In the genomic region with DNA sequence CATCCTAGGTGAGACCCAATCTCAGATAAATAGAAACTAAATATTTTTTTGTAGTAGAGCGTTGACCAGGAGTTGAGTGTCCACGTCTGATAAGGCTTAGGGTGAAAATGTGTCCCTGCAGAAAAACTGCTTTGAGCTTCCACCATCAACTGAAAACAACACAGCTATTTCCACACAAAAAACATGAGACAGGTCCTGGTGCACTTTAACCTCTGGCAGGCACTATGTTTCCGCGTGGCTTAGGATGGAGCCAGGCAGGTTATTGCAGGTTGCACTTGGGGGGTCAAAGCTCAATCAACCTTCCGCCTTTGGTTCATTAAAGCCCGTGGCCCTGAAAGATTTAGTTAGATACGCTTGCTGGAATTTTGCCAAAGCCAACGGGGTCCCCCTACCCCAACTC, we compare ENCODE assay signal across 8 mouse cellular contexts. TPM values are rescaled to one million over a fixed set of nuclear protein-coding genes. Genes with fewer than 3 reads are reported as not detected.
DNase-seq lines count a peak whose midpoint lies in the region; ATAC-seq and TF ChIP-seq lines count a peak whose summit lies in the region.
"Had no signal": no experiment of that assay in that cellular context is flagged by ENCODE, and none has a peak within 500 bp of the region (broad histone marks: within the 10 kb centered on the region; RNA-seq: fewer than 3 reads in every experiment).

No protein-coding gene starts in this region.

- peak; percentile 31 for DNase-seq in midbrain, embryonic 11.5 days (ENCODE audit: low spot score, missing footprints)
- no peak for DNase-seq in midbrain, postnatal 0 days (ENCODE audit: low spot score)
- peak; percentile 61 for DNase-seq in yolk sac, embryonic 10.5 days (ENCODE audit: low spot score)
- no peak for DNase-seq in layer of hippocampus, adult 9-11 months
- DNase-seq in spleen, adult 12 weeks (ENCODE audit: low spot score) = no peak
- DNase-seq: cerebellum, adult 8-10 months had no signal

- 0 out of 2 replicates have a peak overlapping the region, but pooled peaks have one; percentile 17 for H3K4me2 ChIP-seq in midbrain, embryonic 11.5 days
- H3K4me2 ChIP-seq in midbrain, postnatal 0 days (ENCODE audit: low read depth, low read length, poor library complexity, severe bottlenecking) = no peak overlapping the region
- H3K4me2 ChIP-seq in hindbrain, embryonic 13.5 days = peak overlapping the region; percentile 74
- H3K4me2 ChIP-seq in limb, embryonic 13.5 days (replicated peaks) = peak overlapping the region; percentile 89

- H3K9ac ChIP-seq in midbrain, embryonic 11.5 days (ENCODE audit: low read length) = no peak overlapping the region
- H3K9ac ChIP-seq in midbrain, postnatal 0 days (replicated peaks; ENCODE audit: low read length, poor library complexity, severe bottlenecking) = no peak overlapping the region
- no peak overlapping the region for H3K9ac ChIP-seq in hindbrain, embryonic 13.5 days
- H3K9ac ChIP-seq in limb, embryonic 13.5 days = no peak overlapping the region

- no peak overlapping the region for H3K4me3 ChIP-seq in midbrain, embryonic 11.5 days (ENCODE audit: low read depth, low read length)
- no peak overlapping the region for H3K4me3 ChIP-seq in midbrain, postnatal 0 days (ENCODE audit: low read depth, low read length)
- H3K4me3 ChIP-seq in hindbrain, embryonic 13.5 days = no peak overlapping the region
- H3K4me3 ChIP-seq in limb, embryonic 13.5 days = peak overlapping the region; percentile 74; the same call in 1 of the 2 replicates

- no peak overlapping the region for H3K27ac ChIP-seq in midbrain, embryonic 11.5 days (ENCODE audit: low read depth, low read length)
- no peak overlapping the region for H3K27ac ChIP-seq in midbrain, postnatal 0 days (ENCODE audit: low read depth, low read length)
- no peak overlapping the region for H3K27ac ChIP-seq in hindbrain, embryonic 13.5 days
- H3K27ac ChIP-seq in limb, embryonic 13.5 days = no peak overlapping the region

- WGBS in midbrain, embryonic 11.5 days = 69% methylated on average over 8 of the region's 8 CpGs
- WGBS in midbrain, postnatal 0 days = 56% methylated on average over 8 of the region's 8 CpGs
- WGBS in hindbrain, embryonic 13.5 days = 53% methylated on average over 8 of the region's 8 CpGs
- WGBS in limb, embryonic 13.5 days = 67% methylated on average over 8 of the region's 8 CpGs

- ATAC-seq in midbrain, embryonic 11.5 days (ENCODE audit: low FRiP score) = no peak
- no peak for ATAC-seq in midbrain, postnatal 0 days (ENCODE audit: low FRiP score)
- no peak for ATAC-seq in hindbrain, embryonic 13.5 days (ENCODE audit: low FRiP score)
- ATAC-seq in limb, embryonic 13.5 days (ENCODE audit: low FRiP score, low read depth) = no peak

- no peak for TF ChIP-seq CTCF in midbrain, postnatal 0 days (IDR thresholded peaks at IDR 0.05)

- peaks cover 9% of the 10 kb centered on the region for H3K4me1 ChIP-seq in midbrain, embryonic 11.5 days (ENCODE audit: control insufficient read depth, insufficient read depth, low read length)
- H3K4me1 ChIP-seq in midbrain, postnatal 0 days (ENCODE audit: insufficient read depth, low read length) = peaks cover 9% of the 10 kb centered on the region; the same call in 1 of the 2 replicates
- H3K4me1 ChIP-seq in hindbrain, embryonic 13.5 days (replicated peaks) = peaks cover 41% of the 10 kb centered on the region
- H3K4me1 ChIP-seq in limb, embryonic 13.5 days = peaks cover 25% of the 10 kb centered on the region

- H3K27me3 ChIP-seq in midbrain, embryonic 11.5 days (ENCODE audit: control insufficient read depth, insufficient read depth, low read length) = peaks cover 4% of the 10 kb centered on the region; the same call in 1 of the 2 replicates
- 0 out of 2 replicates have a peak, but pooled peaks cover 3% of the 10 kb centered on the region for H3K27me3 ChIP-seq in midbrain, postnatal 0 days (ENCODE audit: insufficient read depth, low read length)
- H3K27me3 ChIP-seq in hindbrain, embryonic 13.5 days = peaks cover 16% of the 10 kb centered on the region
- peaks cover 23% of the 10 kb centered on the region for H3K27me3 ChIP-seq in limb, embryonic 13.5 days

- H3K9me3 ChIP-seq in midbrain, embryonic 11.5 days (ENCODE audit: control insufficient read depth, low read length) = no peaks in the 10 kb centered on the region
- no peaks in the 10 kb centered on the region for H3K9me3 ChIP-seq in midbrain, postnatal 0 days (ENCODE audit: low read length)
- H3K9me3 ChIP-seq in hindbrain, embryonic 13.5 days = no peaks in the 10 kb centered on the region
- H3K9me3 ChIP-seq in limb, embryonic 13.5 days = no peaks in the 10 kb centered on the region

- H3K36me3 ChIP-seq in midbrain, embryonic 11.5 days (ENCODE audit: control insufficient read depth, insufficient read depth, low read length) = no peaks in the 10 kb centered on the region
- H3K36me3 ChIP-seq in midbrain, postnatal 0 days (ENCODE audit: insufficient read depth, low read length) = no peaks in the 10 kb centered on the region
- H3K36me3 ChIP-seq in hindbrain, embryonic 13.5 days = no peaks in the 10 kb centered on the region
- no peaks in the 10 kb centered on the region for H3K36me3 ChIP-seq in limb, embryonic 13.5 days

RNA-seq across cellular contexts. Expression of a gene that starts 1.1 kb away (rescaled TPM):
- 19.3 and 19.7 TPM in 2 replicates for polyA plus RNA-seq in midbrain, embryonic 11.5 days (2014; fragmentation: Nextera tagmentation; extraction: Ambion mirVana)
- 30.1 and 35.5 TPM in 2 replicates for total RNA-seq in midbrain, postnatal 0 days (2014; rRNA removed)
- polyA plus RNA-seq in midbrain, postnatal 0 days (2015; fragmentation: Nextera tagmentation; extraction: Ambion mirVana) = 61.9 and 65.1 TPM in 2 replicates
- polyA plus RNA-seq in hindbrain, embryonic 13.5 days (2015; fragmentation: Nextera tagmentation; extraction: Ambion mirVana) = 47.0 and 50.0 TPM in 2 replicates
- 9.3 and 11.9 TPM in 2 replicates for polyA plus RNA-seq in limb, embryonic 13.5 days (2015; fragmentation: Nextera tagmentation; extraction: Ambion mirVana)

RNA-seq across cellular contexts. Expression of a gene that starts 2.9 kb away (rescaled TPM):
- polyA plus RNA-seq in midbrain, embryonic 11.5 days (2014; fragmentation: Nextera tagmentation; extraction: Ambion mirVana) = 49.0 and 50.3 TPM in 2 replicates
- 91.5 and 95.0 TPM in 2 replicates for total RNA-seq in midbrain, postnatal 0 days (2014; rRNA removed)
- 63.9 and 70.9 TPM in 2 replicates for polyA plus RNA-seq in midbrain, postnatal 0 days (2015; fragmentation: Nextera tagmentation; extraction: Ambion mirVana)
- polyA plus RNA-seq in hindbrain, embryonic 13.5 days (2015; fragmentation: Nextera tagmentation; extraction: Ambion mirVana) = 83.2 and 90.5 TPM in 2 replicates
- 76.9 and 78.2 TPM in 2 replicates for polyA plus RNA-seq in limb, embryonic 13.5 days (2015; fragmentation: Nextera tagmentation; extraction: Ambion mirVana)

Comparison
In these comparisons a context has a peak if more than half of its experiments do, and no peak if none do; other contexts are left out.
1. DNase-seq: peak in midbrain, embryonic 11.5 days (single experiment) and yolk sac, embryonic 10.5 days (single experiment); none in midbrain, postnatal 0 days (single experiment), layer of hippocampus, adult 9-11 months (single experiment) and spleen, adult 12 weeks (single experiment).